Mouse (Mus musculus) thymus, adult 2 months (tissue): ENCODE results near the gene Gpr146.

Experiments
- CTCF ChIP-seq: fragments of 200-500 bp; IDR thresholded peaks from 2 replicates; pipeline ENCODE4 v1.5.1; 2012; ENCODE audit warnings: mild to moderate bottlenecking, control low read depth, low read length, moderate library complexity, borderline replicate concordance; ENCODE audit not compliant: control insufficient read depth, poor library complexity, insufficient read depth; ENCODE audit errors: extremely low read depth
- POLR2A ChIP-seq: fragments of 200-500 bp; IDR thresholded peaks from 2 replicates; pipeline ENCODE4 v1.6.1; 2012; ENCODE audit warnings: mild to moderate bottlenecking, low read length, control low read depth, moderate library complexity; ENCODE audit not compliant: control insufficient read depth, poor library complexity, insufficient read depth; ENCODE audit errors: extremely low read depth

DNA sequence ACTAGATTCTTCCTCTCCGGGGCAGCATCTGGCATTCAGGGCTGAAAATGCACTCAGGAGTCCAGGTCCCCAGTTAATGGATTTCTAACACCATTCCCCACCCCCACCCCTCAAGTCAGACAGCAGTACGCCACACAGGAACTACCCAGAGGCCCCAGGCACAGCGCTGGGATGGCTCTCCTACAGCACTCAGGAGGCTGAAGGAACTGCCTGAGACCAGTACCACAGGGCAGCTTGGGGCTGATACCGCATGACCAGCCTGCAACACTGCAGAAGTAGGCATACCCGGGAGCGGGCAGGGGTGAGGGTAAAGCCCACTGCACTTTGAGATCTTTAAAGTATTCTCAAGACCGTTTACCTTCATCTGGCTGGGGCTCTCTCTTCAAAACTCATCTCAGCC is 28.0 kb downstream of the Gpr146 start:
- TF ChIP-seq POLR2A (no peak), CTCF (no peak)
